Mouse (Mus musculus) myocyte (in vitro differentiated cells): Measurements from ENCODE around the gene Jazf1. TPM values are rescaled to one million over a fixed set of nuclear protein-coding genes. Genes with fewer than 3 reads are reported as not detected.

Experiments
- H3K27me3 ChIP-seq: one replicate; pipeline ENCODE4 v1.6.1; 2011; ENCODE audit not compliant: control insufficient read depth, insufficient read depth, insufficient read length
- H3K36me3 ChIP-seq: one replicate; pipeline ENCODE4 v1.6.1; 2011; ENCODE audit not compliant: control insufficient read depth, insufficient read depth
- H3K4me2 ChIP-seq: one replicate; pipeline ENCODE4 v1.6.1; 2011; ENCODE audit warnings: low read depth, control low read depth
- H3K4me3 ChIP-seq: one replicate; pipeline ENCODE4 v1.5.1; 2011; ENCODE audit warnings: mild to moderate bottlenecking, control low read depth, moderate library complexity
- H3K79me2 ChIP-seq: one replicate; pipeline ENCODE4 v1.6.1; 2011; ENCODE audit not compliant: control insufficient read depth, insufficient read depth
- H3ac ChIP-seq: one replicate; pipeline ENCODE4 v1.6.1; 2011; ENCODE audit not compliant: control insufficient read depth, insufficient read length
- CEBPB ChIP-seq: IDR thresholded peaks from 2 replicates; pipeline ENCODE4 v1.6.1; 2011; ENCODE audit warnings: mild to moderate bottlenecking, moderate library complexity; ENCODE audit not compliant: poor library complexity, insufficient read depth, severe bottlenecking
- E2F4 ChIP-seq: IDR thresholded peaks from one replicate; pipeline ENCODE4 v1.6.1; 2011; ENCODE audit warnings: mild to moderate bottlenecking, control low read depth, moderate library complexity; ENCODE audit not compliant: insufficient read depth
- MAX ChIP-seq: IDR thresholded peaks from one replicate; pipeline ENCODE4 v1.6.1; 2011; ENCODE audit warnings: low read depth, mild to moderate bottlenecking, control low read depth
- MYOD1 ChIP-seq, 3 experiments: IDR thresholded peaks; one replicate each; pipeline ENCODE4 v1.6.1; 2011; ENCODE audit warnings: control low read depth in 2 of 3, low read depth in 2 of 3, mild to moderate bottlenecking in 2 of 3, moderate library complexity in 1 of 3; ENCODE audit not compliant: insufficient read length in 2 of 3, control insufficient read depth in 1 of 3
- MYOG ChIP-seq, 3 experiments: IDR thresholded peaks; one replicate each; pipeline ENCODE4 v1.6.1; 2011; ENCODE audit warnings: control low read depth in 2 of 3, low read depth in 2 of 3, mild to moderate bottlenecking in 2 of 3; ENCODE audit not compliant: insufficient read length in 2 of 3, control insufficient read depth in 1 of 3, insufficient read depth in 1 of 3
- POLR2A ChIP-seq: IDR thresholded peaks from one replicate; pipeline ENCODE4 v1.6.1; 2011; ENCODE audit warnings: low read depth, mild to moderate bottlenecking, control low read depth, moderate library complexity; ENCODE audit not compliant: insufficient read length
- POLR2AphosphoS2 ChIP-seq: IDR thresholded peaks from one replicate; pipeline ENCODE4 v1.6.1; 2011; ENCODE audit warnings: low read depth, control low read depth; ENCODE audit not compliant: insufficient read length
- REST ChIP-seq: IDR thresholded peaks from one replicate; pipeline ENCODE4 v1.6.1; 2011; ENCODE audit warnings: mild to moderate bottlenecking, control low read depth, moderate library complexity; ENCODE audit not compliant: insufficient read depth, insufficient read length
- SRF ChIP-seq: IDR thresholded peaks from one replicate; pipeline ENCODE4 v1.6.1; 2011; ENCODE audit warnings: low read depth; ENCODE audit not compliant: control insufficient read depth, insufficient read length
- TCF12 ChIP-seq: IDR thresholded peaks from one replicate; pipeline ENCODE4 v1.6.1; 2011; ENCODE audit warnings: mild to moderate bottlenecking, control low read depth; ENCODE audit not compliant: poor library complexity, insufficient read depth, severe bottlenecking
- TCF3 ChIP-seq: IDR thresholded peaks from one replicate; pipeline ENCODE4 v1.6.1; 2011; ENCODE audit warnings: low read depth, control low read depth; ENCODE audit not compliant: insufficient read length
- USF1 ChIP-seq: IDR thresholded peaks from one replicate; pipeline ENCODE4 v1.6.1; 2011; ENCODE audit warnings: low read depth, mild to moderate bottlenecking, control low read depth, moderate library complexity
- polyA plus RNA-seq: library from polyadenylated mRNA; unstranded; fragments of >200 nt; fragmentation: generic; extraction: Trizol; gene quantifications from one replicate; pipeline ENCODE4 v1.2.1, GENCODE M21; 2012; ENCODE audit warnings: missing spikeins

Jazf1 gene
- polyA plus RNA-seq, 1 experiment, result 0.01 TPM

GRCm38 (mm10) chr6:52987905-52988640, 80.4 kb downstream of the Jazf1 start:
- TF ChIP-seq USF1, result no peak
- TF ChIP-seq POLR2A, result no peak
- TF ChIP-seq TCF12, result no peak
- no peak for TF ChIP-seq REST
- no peak for TF ChIP-seq E2F4
- TF ChIP-seq MYOD1 (IDR thresholded peaks at IDR 0.05; ENCODE audit: control insufficient read depth in 1 of 3, insufficient read length in 2 of 3, low read depth in 2 of 3), result no peak
- no peak for TF ChIP-seq SRF
- no peak for TF ChIP-seq MAX
- no peak for TF ChIP-seq TCF3
- TF ChIP-seq CEBPB, result no peak
- H3K4me3 ChIP-seq, result no peak overlapping the region
- no peaks in the 10 kb centered on the region for H3K79me2 ChIP-seq
- peaks cover 42% of the 10 kb centered on the region for H3K27me3 ChIP-seq
- no peaks in the 10 kb centered on the region for H3K36me3 ChIP-seq
- no peak overlapping the region for H3K4me2 ChIP-seq
- no peak overlapping the region for H3ac ChIP-seq

- Histone ChIP-seq H3K79me2 (no peaks in the 10 kb centered on the region), H3K4me3 (no peak overlapping the region), H3K4me2 (no peak overlapping the region), H3K27me3 (peaks cover 36% of the 10 kb centered on the region), H3K36me3 (no peaks in the 10 kb centered on the region), H3ac (no peak overlapping the region)
- TF ChIP-seq TCF12, result no peak
- no peak for TF ChIP-seq E2F4
- no peak for TF ChIP-seq MAX
- TF ChIP-seq MYOG (IDR thresholded peaks at IDR 0.05; ENCODE audit: control insufficient read depth in 1 of 3, insufficient read depth in 1 of 3, insufficient read length in 2 of 3, low read depth in 2 of 3), result no peak
- TF ChIP-seq REST, result no peak
- TF ChIP-seq POLR2AphosphoS2, result no peak
- TF ChIP-seq MYOD1 (IDR thresholded peaks at IDR 0.05; ENCODE audit: control insufficient read depth in 1 of 3, insufficient read length in 2 of 3, low read depth in 2 of 3), result no peak
- TF ChIP-seq USF1, result no peak
- TF ChIP-seq CEBPB, result no peak
- TF ChIP-seq SRF, result no peak
- no peak for TF ChIP-seq TCF3
These were observed 81.0 kb downstream of the Jazf1 start for GRCm38 (mm10) chr6:52987391-52987790.

GRCm38 (mm10) chr6:52982175-52982574, 86.3 kb downstream of the Jazf1 start:
- Histone ChIP-seq H3K4me2 (no peak overlapping the region), H3K4me3 (no peak overlapping the region), H3ac (no peak overlapping the region), H3K27me3 (peaks cover 8% of the 10 kb centered on the region), H3K36me3 (no peaks in the 10 kb centered on the region), H3K79me2 (no peaks in the 10 kb centered on the region)
- TF ChIP-seq MAX (no peak), POLR2AphosphoS2 (no peak)

- Histone ChIP-seq H3K4me3 (no peak overlapping the region), H3K79me2 (no peaks in the 10 kb centered on the region), H3K36me3 (no peaks in the 10 kb centered on the region), H3K4me2 (no peak overlapping the region), H3K27me3 (peaks cover 8% of the 10 kb centered on the region), H3ac (no peak overlapping the region)
- TF ChIP-seq MYOG (IDR thresholded peaks at IDR 0.05; ENCODE audit: control insufficient read depth in 1 of 3, insufficient read depth in 1 of 3, insufficient read length in 2 of 3, low read depth in 2 of 3) (no peak), TCF3 (no peak)
These were observed 88.9 kb downstream of the Jazf1 start for GRCm38 (mm10) chr6:52979503-52979902.

- Histone ChIP-seq H3K36me3 (no peaks in the 10 kb centered on the region), H3K27me3 (peaks cover 4% of the 10 kb centered on the region), H3K4me3 (no peak overlapping the region), H3K79me2 (no peaks in the 10 kb centered on the region), H3ac (no peak overlapping the region), H3K4me2 (no peak overlapping the region)
- TF ChIP-seq REST (no peak), POLR2AphosphoS2 (no peak), CEBPB (no peak), MAX (no peak), POLR2A (no peak)
These were observed 95.1 kb downstream of the Jazf1 start for GRCm38 (mm10) chr6:52973351-52973750.
